Mouse (Mus musculus): ENCODE data around the gene Cldn14. TPM values are rescaled to one million over a fixed set of nuclear protein-coding genes. Genes with fewer than 3 reads are reported as not detected.

The Cldn14 gene
- total RNA-seq, 2 experiments from 2014 or later, result not detected

- DNase-seq, result no peak
- intact Hi-C loops (cut with DNase I), result no loop called here
These were observed 130.8 kb downstream of the Cldn14 start for GRCm38 (mm10) chr16:93877612-93878380.

DNA sequence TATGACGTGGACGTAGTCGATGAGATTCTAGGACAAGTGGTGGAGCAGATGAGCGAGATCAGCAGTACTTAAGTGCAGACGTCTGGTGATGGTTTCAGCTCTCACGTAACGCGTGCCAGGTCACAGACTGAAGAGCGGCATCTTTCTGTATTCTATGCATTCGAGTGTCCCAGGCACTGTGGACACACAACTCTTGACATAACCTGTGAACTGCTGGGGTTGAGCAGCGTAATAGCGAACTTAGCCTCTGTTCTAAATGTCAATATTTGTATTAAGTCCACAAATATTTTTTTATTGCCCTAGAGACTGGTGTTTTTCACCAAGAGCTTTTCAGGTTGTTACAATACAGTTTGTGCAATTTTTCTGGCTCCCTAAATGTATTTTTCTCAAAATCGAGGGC, 133.8 kb downstream of the Cldn14 start:
- no peak for DNase-seq
- intact Hi-C loops (cut with DNase I), result no loop called here

Other genes with a start within 250 kb of the Cldn14 start
- 10 to 100 TPM; 14.9 to 18.0 TPM for gene Morc3, start 176.7 kb downstream of the Cldn14 start, total RNA-seq (2021)
- gene Chaf1b, start 124.9 kb downstream of the Cldn14 start, total RNA-seq (2021), result 1 to 10 TPM in 1 of 2 experiments, under 1 TPM in 1; 0.92 to 1.4 TPM
- not detected for gene Sim2, start 76.1 kb upstream of the Cldn14 start, total RNA-seq (2021)

Measured in heart, postnatal 36 days (tissue).